Mouse (Mus musculus) cerebellum, adult 18-20 months (tissue): ENCODE data around the gene Mrm3.

Source experiments
- DNase-seq, 2 experiments: peaks; one replicate each; pipeline ENCODE4 v3.0.0; 2021

The Mrm3 gene

DNA sequence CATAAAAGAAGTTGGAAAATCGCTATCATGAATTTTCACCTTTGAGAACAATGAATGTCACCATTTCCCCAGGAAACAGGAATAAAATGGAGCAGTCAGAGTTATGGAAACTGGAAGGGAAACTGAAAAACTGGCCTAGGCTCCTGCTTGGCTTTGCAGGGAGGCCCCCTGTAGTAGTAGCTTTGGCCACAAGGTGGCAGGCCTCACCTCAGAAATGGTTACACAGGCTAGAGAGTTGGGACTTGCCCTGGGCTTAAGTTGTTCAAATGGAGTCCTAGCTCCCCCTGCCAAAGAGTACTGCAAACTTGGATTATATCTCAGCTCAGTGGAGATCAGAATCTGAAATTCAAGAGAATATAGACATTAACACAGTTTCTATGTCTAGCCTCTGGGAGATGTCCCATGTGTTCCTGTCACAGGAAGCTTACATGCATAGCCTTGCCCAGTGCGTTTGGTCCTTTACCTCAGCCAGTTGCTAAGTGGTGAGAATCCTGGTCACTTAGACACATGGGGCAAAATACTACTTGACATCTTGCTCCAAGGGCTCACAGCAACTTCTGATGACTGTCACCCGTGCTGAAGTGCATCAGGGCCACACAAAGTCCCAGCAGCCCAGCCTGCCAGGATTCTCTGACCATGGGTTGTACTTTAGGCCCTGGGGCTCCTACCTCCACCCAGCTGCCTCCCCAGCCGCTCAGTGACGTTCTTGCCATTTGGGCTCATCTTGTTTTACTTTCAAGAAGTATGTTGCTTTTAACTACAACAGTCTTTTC, 9.8 kb downstream of the Mrm3 start:
- DNase-seq: peak; percentile 92 to 93

DNA sequence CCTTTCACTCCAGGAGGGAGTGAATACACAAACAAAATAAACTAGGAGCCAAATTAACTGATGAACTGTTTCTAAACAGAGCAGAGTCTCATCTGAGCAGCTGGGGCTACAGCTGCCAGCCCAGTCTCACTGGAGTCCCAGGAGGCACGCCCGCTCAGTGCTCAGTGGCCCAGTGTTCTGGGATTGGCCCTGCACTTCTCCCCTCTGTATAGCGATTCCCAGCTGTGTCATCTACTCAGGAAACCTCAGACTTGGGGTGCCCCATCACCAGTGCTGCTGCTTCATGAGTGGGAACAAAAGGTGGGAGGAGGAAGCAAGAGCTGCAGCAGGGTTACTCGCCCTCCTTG, 10.4 kb downstream of the Mrm3 start:
- peak in 1 of 2 experiments; percentile 18 for DNase-seq

DNA sequence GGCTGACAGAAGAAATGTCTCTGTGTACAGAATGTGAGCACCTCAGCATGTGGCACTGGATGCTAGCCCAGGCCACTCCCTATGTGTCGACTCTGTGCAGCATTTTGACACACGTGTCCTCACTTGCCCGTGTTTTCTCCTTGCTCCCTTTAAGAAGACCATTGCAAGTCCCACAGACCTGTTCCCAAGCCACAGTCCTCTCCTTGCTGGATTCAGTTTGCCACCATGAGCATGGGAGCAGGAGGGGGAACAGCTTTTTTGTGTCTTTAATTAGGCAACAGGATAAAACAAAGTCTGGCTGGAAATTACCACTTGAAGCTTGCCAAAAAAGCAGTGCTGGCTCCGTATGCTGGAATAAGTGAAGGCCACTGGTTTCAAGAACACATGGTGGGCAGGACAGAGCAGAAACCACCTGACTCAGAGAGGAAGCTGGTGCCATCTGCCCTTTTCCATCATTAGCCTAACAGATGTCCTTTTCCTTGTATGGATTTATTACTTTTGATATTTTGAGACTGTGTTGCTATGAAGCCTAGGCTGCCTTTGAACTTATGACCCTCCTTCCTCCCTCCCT, 12.0 kb downstream of the Mrm3 start:
- DNase-seq: peak; percentile 82 to 85

DNA sequence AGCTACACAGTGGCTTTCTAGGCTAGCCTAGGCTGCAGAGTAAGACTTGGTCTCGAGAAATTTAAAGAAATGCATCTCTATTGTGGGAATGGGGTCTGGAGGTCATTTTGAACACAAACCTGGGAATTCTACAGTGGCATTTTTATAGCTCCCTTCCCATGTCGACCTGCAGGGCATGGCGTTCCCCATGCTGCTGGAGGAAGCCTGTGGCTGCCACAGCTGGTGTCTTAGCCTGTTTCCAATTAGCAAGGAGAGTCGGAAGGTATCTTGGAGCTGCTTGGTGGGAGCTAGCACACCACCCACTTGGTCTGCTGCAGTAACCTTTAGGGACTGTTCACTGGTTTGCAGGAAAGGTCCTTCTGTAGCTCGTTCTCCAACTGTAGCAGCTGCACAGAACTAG, 12.6 kb downstream of the Mrm3 start:
- DNase-seq: peak in 1 of 2 experiments; percentile 30

DNA sequence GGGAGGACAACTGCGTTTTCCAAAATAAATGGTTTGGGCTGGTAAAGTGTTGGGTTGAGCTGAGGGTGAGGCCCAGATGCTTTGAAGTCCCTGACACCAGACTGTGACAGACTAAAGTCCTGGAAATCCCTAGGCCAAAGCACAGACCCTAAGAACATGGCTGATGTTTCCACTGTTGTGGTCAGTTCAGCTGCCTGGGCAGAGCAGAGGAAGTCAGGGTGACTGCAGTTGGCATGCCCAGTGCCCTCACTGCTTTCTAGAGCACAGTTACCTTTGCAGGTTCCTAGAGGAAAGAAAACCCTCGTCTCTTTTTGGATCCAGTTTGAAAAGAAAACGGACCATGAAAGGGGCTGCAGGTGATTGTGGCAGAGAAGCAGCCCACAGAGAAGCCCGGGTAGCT, 13.9 kb downstream of the Mrm3 start:
- no peak for DNase-seq

DNA sequence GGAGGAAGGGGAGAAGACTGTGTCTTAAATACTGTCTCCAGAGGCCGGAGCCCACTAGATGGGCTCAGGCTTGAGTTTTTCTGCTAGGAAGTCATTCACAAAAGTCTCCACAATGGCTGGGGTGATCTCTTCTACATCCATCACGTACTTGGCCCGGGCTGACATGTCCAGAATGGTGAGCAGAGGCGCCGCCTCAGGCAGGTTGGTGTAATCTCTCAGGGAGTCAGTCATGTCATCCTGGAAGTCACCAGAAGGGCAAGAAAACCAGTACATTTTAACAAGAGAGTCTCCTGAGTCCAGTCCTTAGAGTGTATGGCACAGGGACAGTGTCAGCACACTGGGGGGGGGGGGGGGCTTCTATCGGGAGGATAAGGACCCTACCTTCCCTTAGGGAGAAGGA, 15.0 kb downstream of the Mrm3 start:
- DNase-seq: no peak

DNA sequence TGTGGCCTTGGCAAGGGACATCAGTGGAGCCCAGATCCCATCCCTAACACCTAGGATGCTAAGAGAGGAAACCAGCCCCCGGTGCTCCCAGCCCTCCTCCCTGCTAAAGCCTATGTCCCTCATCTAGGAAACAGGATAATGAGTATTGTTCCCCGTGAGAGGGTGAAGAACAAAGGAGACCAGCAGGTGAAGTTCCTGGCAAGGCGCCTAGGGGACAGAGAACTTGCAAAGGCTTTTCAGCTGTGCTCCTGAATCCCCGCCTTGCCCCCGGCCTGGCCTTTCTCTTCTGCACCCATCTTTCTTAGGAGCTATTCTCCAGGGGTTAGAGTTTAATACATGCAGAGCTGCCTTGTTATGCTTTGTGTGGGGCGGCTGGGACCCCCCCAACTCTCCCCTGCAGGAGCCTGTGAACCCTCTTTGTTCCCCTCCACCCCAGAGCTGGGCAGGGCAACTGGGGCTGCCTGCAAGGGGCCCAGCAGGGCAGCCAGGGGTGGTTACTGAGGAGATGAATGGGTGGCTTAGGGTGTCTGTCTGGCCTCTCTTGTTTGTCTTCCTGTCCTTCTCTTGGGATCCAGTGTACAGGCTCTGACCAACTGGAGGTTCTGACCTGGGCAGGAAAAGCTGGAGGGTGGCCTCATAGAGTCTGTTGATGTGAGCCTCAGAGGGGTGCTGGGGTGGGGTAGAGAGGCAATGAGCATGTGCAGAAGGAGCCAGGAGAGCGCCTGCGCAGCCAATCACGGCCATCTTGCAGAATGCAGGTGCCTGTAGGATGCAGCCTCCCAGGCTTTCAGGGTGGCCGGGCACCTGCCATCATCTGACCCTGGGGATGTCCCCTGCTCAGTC, 16.9 kb downstream of the Mrm3 start:
- peak; percentile 40 to 55 for DNase-seq

DNA sequence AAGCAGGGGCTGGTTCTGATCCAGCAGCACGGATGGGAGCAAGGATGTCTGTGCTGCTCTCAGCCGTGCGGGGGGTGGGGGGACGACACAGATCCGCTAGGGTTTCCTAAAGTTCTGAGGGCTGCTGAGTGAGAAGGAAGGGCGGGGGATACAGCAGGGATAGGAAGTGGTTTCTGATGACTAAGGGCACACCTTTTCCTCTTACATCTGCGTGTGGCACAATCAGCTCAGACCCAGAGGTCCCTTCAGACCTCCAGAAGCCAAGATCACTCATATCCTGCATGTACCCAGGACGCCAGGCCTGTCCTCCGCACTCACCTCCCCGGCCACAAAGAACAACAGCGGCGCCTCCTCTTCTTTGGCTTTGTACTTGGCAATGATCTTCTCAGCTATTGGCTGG, 17.7 kb downstream of the Mrm3 start:
- no peak for DNase-seq

DNA sequence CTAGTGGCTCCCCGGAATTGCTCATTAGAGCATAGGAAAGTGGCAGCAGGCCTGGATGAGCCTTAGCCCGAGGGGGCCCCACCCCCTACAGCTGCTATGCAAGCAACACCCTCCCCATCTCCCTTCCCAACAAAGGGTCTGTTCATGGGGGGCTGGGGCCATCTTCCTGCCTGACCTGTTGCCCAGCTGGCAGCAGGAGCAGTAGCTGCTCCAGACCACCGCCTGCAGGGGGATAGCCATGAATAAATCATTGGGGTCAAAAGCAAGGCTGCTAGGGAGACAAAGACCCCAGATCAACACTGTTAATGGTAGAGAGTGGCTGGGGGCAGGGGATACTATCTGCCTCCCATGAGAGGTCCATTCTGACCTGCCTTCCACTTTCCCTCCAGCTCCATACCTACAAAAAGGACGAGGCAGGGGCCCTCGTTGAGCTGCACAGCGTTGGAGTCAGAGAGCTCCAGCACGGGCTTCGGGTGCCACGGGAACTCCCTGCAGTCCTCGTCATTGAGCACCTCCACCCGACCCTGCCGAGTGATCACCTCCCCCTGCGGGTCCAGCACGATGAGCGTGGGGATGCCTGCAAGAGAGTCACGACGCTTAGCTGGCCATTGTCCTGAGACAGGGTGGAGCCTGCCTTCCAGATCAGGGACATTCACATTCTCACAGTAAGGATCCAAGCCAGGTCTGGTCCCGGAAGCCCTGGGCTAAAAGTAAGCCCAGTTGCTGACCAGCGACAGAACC, 19.3 kb downstream of the Mrm3 start:
- peak; percentile 46 to 49 for DNase-seq

DNA sequence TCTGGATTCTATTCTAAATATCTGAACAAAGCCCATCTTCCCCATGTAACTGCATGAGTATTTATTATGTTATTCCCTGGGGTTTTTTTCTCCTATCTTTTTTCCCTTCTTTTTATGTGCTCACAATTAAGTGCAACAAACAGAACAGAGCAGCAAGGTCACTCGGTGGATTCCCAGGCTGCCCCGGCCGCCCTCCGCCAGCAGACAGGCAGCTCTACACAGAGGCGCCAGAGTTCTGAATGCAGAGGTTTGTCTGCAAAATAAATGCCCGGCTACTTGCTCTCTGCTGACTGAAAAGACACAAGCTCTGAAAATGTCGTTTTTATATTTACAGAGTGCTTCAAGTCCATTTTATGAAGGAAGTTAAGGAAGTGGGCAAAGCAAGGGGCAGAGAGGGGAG, 24.0 kb downstream of the Mrm3 start:
- no peak for DNase-seq

DNA sequence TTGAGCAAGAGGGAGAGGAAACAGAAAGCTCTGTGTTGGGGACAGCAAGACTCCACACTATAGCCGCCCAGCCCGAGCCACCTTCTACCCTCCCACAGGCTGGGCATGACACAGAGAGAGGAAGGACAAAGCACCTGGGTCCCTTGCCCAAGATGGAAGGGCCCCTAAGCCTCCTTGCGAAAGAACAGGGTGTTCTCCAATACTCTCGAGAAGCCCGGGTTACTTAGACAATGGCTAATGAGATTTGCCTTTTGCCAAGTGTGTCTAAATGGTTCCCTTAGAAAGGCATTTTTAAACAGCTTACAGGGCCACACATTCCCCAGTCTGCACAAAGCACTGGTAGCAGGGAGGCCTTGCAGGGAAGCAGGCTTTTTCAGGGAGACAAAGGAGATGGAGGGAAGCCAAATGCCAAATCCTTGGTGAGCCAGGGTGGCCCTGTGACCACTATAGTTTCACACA, 24.5 kb downstream of the Mrm3 start:
- DNase-seq: no peak

DNA sequence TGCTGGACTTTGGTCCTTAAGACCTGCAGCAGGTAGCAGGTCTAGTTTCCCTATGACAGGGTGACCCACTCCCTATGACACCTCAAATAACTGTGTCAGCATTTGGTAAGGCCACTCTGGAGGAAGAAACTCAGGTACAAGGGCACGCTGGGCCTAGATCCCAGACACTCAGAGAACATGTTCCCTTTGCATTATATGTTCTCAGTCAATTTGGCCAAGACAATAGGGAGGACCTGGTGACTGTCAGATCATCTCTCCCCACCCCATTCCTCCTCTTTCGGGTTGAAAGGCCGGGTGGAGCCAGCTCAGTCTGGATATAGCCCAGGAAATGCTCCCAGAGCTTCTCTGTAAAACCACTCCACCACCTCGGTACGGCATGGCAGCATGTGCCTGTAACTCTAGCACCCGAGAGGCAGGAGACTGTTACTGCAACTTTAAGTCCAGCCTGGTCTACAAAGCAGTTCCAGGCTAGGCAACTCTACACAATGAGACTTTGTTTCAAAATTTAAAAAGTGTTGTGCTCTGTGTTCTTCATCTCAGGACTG, 25.1 kb downstream of the Mrm3 start:
- DNase-seq: peak in 1 of 2 experiments; percentile 9

DNA sequence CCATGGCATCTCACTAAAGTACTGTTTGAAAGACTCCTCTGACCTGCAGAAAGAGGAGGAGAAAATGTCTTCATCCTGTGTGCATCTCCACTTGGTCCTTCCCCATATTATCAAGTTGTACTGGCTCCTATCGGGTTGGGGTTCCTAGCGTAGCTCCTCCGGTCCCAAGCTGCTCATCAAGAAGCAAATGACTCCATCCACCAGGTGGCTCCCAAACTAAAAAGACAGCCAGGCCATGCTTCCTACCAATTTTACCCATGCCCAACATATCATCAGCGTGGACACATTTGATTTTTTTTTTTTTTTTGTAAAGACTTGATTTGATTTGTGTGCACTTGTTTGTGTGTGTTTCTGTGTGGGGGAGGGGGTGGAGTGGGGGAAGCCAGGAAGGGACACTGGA, 28.9 kb downstream of the Mrm3 start:
- peak; percentile 69 to 75 for DNase-seq

DNA sequence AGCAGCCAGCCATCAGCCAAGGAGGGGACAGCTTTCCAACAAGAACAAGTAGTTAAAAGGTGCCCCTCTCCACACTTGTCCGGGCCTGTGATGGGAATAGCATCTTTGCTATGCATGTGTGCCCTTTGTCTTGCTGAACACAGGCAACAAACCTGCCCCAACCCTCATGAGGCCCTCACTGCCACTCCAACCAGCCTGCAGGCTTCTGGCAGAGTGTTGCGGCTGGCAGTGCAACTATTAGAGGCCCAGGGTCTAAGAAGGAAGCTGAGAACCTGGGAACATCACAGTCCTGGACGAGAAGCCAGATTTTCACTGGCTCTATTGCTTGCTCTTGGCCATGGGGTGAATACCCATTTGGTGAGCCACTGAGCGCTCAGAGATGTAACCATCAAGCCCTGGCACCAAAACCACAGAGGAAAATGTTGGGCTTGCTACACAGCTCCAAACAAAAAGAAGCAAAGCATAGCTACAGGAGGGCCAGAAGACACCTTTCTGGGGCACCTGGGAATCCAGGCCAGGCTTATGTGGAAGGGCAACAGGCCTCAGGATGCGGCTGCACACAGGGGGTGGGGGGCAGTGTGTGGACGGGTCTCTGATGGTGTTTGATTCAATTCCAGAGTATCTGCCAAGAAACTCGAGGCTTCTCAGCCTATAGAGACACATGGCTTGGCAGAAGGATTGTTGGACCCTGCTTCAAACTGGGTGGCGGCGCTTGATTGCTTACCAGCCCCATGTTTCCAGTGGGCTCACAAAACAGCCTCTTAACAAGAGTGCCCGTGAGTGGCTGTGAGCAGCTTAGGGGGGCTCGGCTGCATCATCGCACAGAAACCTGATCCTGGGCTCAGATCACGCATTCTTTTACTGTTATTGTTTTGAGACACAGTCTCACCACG, 35.7 kb downstream of the Mrm3 start:
- peak in 1 of 2 experiments; percentile 45 for DNase-seq

DNA sequence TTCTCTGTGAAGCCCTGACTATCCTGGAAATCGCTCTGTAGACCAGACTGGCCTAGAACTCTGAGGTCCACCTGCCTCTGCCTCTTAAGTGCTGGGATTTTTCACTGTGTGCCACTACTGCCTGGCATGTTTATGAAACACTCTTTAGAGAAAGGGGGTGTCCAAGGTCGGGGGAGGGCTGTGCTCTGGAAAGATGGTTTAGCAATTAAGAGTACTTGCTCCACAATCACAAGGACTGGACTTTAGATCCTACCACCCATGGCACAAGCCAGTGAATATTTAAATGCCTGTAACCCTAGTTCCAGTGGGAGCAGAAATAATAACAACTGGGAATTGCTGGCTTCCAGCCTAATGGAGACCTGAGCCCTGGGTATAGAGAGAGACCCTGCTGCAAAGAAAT, 36.5 kb downstream of the Mrm3 start:
- DNase-seq: no peak

DNA sequence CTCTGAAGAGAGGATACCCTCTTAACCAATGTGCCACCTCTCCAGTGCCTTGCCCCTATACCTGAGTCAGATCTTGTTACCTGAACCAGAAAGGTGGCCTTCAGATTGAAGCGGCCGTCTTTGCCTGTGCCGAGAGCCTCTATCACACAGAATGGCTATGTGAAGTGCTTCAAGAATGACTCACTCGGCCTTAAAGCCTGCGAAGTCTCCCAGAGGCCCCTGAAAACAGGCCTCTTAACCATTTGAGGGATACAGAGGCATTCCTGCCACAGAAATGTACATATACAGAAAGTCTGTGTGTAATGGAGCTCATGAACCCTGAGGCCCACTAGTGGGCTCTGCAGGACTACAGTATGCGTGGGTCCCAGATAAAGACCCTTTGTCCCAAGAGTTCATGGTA, 40.3 kb downstream of the Mrm3 start:
- no peak for DNase-seq

DNA sequence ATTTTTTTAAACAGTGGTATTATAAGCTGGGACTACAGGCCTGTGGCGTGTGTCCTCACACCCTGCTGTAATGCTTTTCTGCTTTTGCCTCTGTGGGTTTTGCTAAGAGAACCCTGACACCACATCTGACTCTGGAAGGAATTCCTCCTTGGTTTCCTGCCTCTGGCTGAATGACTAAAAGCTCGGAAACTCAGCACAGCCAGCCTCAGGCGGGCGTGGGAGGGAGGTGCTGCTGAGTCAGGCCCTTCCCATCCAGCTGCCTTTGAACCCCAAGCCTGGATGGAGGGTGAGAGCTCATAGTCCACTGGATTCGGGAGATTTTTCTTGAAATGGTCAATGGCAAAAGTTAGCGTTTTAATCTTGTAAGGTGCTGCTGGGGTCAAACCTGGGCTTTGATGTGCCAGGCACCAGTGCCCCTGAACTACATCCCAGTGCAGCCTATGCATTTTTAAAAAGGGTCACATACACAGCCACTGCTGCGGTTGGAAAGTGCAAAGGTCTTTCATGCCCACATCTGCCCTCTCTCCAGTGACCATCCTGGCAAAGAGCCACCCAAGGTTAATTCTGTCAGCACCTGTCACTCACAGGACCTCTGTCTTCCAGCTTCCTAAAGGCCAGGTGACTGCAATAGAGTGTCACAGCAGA, 42.0 kb downstream of the Mrm3 start:
- no peak for DNase-seq

DNA sequence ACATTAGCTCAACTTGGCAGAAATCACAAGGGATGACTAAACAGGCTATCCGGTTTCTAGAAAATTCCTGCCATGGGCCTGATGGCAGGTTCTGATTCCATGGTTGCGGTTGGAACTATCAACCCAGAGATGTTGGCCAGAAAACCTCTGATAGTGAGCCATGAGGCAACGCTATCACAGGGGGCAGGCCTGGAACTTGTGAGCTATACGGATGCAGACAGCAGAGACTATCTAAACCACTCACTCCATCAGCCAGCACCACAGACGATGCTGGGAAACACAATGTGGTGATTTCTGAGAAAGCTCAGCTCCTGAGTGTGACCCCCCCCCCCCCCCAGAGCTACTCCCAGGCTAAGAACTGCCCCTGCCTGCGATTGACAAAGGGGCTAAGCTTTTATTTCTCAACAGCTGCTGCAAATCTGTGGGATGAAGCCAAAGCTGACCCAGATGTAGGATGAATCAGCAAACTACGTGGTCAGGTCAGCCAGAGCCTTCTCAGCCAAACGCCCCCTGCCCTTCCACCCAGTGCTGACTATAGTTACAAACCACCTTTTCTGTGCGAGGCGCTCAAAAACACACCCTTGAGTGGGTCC, 43.1 kb downstream of the Mrm3 start:
- DNase-seq: no peak

DNA sequence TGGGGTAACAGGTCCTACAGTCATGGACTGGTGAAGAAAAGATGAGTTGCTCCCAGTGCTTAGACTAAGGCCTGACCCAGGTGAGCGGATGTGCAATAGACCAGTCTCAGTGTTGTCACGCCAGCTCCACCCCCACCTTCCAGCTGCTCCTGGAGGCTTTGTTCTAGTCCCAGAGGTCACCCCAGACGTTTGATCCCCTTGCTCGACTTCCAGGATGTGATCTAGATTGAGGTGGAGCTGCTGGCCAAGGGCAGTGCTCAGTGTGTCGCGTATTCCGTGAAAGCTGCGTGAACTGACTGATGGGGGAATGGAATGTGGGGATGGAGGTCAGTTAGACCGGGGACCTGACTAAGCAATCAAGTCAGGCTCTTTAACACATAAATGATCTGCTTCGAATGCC, 43.8 kb downstream of the Mrm3 start:
- DNase-seq: no peak

DNA sequence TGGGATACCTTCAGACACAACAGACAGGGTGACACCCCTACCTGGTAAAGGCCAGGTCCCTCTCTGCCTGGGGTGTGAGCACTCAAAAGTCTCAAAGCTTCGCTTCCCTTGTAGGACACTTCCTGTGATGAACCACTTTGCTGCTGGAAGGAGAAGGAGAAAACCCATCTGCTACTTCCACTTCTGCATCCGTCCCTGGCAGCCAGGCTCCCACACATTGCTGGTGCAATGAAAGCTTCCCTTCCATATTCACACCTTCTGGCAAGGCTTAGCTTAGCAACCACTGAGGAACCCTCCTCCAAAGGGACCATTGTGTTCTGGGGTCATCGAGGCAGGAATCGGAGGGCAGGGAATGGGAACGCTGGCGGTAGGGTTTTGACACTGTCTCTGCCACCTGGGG, 45.1 kb downstream of the Mrm3 start:
- DNase-seq: peak in 1 of 2 experiments; percentile 22

DNA sequence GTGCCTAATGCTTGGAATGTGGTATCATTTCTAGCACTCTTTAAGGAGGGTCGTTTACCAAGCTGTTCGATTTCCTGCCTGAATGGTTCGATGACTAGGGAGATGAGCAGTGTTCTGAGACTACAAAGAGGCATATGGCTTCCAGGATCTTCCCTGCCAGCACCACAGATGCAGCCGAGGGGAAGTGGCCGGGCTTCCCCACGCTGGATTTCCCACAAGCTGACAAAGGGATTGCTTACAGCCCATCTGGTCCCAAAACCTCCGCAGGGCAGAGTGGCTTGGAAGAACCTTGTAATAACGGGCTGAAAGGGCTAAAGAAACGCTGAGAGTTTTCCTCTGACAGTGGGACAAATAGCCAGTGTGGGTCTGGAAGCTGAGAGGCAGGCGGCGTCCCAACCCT, 46.9 kb downstream of the Mrm3 start:
- peak; percentile 89 to 90 for DNase-seq
